Mouse (Mus musculus) kidney, adult 2 months (tissue): ENCODE results near the gene Wnt10b. TPM values are rescaled to one million over a fixed set of nuclear protein-coding genes. Genes with fewer than 3 reads are reported as not detected.
"Not testable (repeated sequence)": the region's sequence is repeated elsewhere in the genome, so short reads cannot be mapped to it uniquely, and the experiment has no call there.

Experiments
- DNase-seq: peaks from one replicate; pipeline ENCODE4 v3.0.0; 2021
- H3K27ac ChIP-seq: fragments of 200-500 bp; 2 replicates; pipeline ENCODE4 v1.5.1; 2012; ENCODE audit warnings: low read depth, low read length, control low read depth, inconsistent platforms; ENCODE audit not compliant: insufficient read depth
- H3K27me3 ChIP-seq: fragments of 200-500 bp; replicated peaks from 2 replicates; pipeline ENCODE4 v1.6.1; 2012; ENCODE audit warnings: mild to moderate bottlenecking, moderate library complexity, low read length, inconsistent platforms; ENCODE audit not compliant: control insufficient read depth, insufficient read depth
- H3K36me3 ChIP-seq: fragments of 200-500 bp; 2 replicates; pipeline ENCODE4 v1.6.1; 2012; ENCODE audit warnings: mild to moderate bottlenecking, moderate library complexity, low read length, inconsistent platforms; ENCODE audit not compliant: control insufficient read depth, insufficient read depth
- H3K4me1 ChIP-seq: fragments of 200-500 bp; 2 replicates; pipeline ENCODE4 v1.6.1; 2011; ENCODE audit warnings: low read length; ENCODE audit not compliant: control insufficient read depth, insufficient read depth
- H3K4me3 ChIP-seq: fragments of 200-500 bp; 2 replicates; pipeline ENCODE4 v1.5.1; 2011; ENCODE audit warnings: mild to moderate bottlenecking, low read depth, low read length, control low read depth; ENCODE audit not compliant: insufficient read depth
- CTCF ChIP-seq: fragments of 200-500 bp; conservative IDR thresholded peaks from 2 replicates; pipeline ENCODE4 v1.5.1; 2011; ENCODE audit warnings: low read depth, mild to moderate bottlenecking, control low read depth, low read length, moderate library complexity, mixed read lengths; ENCODE audit not compliant: insufficient read depth, insufficient read length
- POLR2A ChIP-seq: fragments of 200-500 bp; IDR thresholded peaks from one replicate; pipeline ENCODE4 v1.6.1; 2011; ENCODE audit warnings: low read depth, low read length, control low read depth
- WGBS: fragments of 180-500 bp; shearing (Covaris S2); methylation state at CpG from one replicate; pipeline ENCODE4 v1.1.7; 2018; 5-methylcytosine and 5-hydroxymethylcytosine counted together
- polyA plus RNA-seq: library from polyadenylated mRNA; depleted of rRNA; stranded (reverse); fragments of >200 nt; gene quantifications from 2 replicates; pipeline ENCODE4 v1.2.3, GENCODE M21; 2012

Wnt10b gene
- polyA plus RNA-seq, 1 experiment, result 0.25 TPM

GRCm38 (mm10) chr15:98754125-98754524 lies 23.8 kb downstream of the Wnt10b start:
- Histone ChIP-seq H3K4me3 (no peak overlapping the region), H3K36me3 (no peaks in the 10 kb centered on the region), H3K27me3 (no peaks in the 10 kb centered on the region), H3K4me1 (no peaks in the 10 kb centered on the region), H3K27ac (no peak overlapping the region)
- WGBS, result 90% methylated on average over 2 of the region's 2 CpGs
- no peak for DNase-seq
- no peak for TF ChIP-seq POLR2A
- TF ChIP-seq CTCF, result no peak

GRCm38 (mm10) chr15:98753021-98753423 lies 24.9 kb downstream of the Wnt10b start:
- WGBS, result 79% methylated on average over 8 of the region's 8 CpGs
- Histone ChIP-seq H3K4me3 (no peak overlapping the region), H3K27ac (no peak overlapping the region), H3K27me3 (no peaks in the 10 kb centered on the region), H3K36me3 (no peaks in the 10 kb centered on the region), H3K4me1 (0 out of 2 replicates have a peak, but pooled peaks cover 4% of the 10 kb centered on the region)
- no peak for DNase-seq
- no peak for TF ChIP-seq POLR2A
- TF ChIP-seq CTCF, result no peak

- no peak overlapping the region for H3K27ac ChIP-seq
- no peaks in the 10 kb centered on the region for H3K36me3 ChIP-seq
- no peaks in the 10 kb centered on the region for H3K27me3 ChIP-seq
- DNase-seq, result no peak
- no peak overlapping the region for H3K4me3 ChIP-seq
- no peak for TF ChIP-seq POLR2A
- TF ChIP-seq CTCF, result no peak
- peaks cover 13% of the 10 kb centered on the region for H3K4me1 ChIP-seq
- 100% methylated on average over 2 of the region's 2 CpGs for WGBS
Observed at GRCm38 (mm10) chr15:98749093-98749492, 28.9 kb downstream of the Wnt10b start.

GRCm38 (mm10) chr15:98747296-98747695 lies 30.7 kb downstream of the Wnt10b start:
- H3K27ac ChIP-seq, result no peak overlapping the region
- WGBS, result 53% methylated on average over 6 of the region's 6 CpGs
- no peaks in the 10 kb centered on the region for H3K27me3 ChIP-seq
- H3K4me1 ChIP-seq, result peaks cover 13% of the 10 kb centered on the region
- DNase-seq, result peak; percentile 36
- TF ChIP-seq CTCF (no peak), POLR2A (no peak)
- no peaks in the 10 kb centered on the region for H3K36me3 ChIP-seq
- H3K4me3 ChIP-seq, result no peak overlapping the region

DNA sequence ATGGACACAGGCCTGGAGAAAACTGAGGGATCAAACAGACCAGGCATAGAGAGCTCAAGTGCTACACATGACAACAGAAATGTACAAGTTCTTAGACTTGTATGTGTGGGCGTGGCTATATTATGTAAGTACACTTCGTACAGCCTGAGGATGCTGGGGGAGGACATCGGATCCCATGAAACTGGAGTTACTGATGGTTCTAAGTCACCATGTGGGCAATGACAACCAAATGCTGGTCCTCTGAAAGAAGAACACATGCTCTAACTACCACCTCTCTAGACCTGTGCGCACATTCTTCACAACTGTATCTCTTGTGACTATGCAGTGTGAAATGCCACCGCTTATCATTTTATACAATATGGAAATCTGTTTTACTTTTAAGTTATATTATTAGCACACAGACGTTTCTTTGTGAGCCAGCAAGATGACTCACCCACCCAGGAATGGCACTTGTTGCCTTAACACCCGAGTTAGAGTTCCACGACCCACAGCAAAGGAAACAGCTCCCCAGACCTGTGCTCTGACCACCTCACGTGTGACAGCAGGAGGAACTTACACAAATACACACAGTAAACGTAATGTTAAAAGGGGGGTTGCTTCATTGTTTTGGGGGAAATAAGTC lies 31.5 kb downstream of the Wnt10b start:
- DNase-seq, result no peak
- WGBS, result 68% methylated on average over 10 of the region's 10 CpGs
- Histone ChIP-seq H3K4me3 (no peak overlapping the region), H3K36me3 (no peaks in the 10 kb centered on the region), H3K4me1 (peaks cover 13% of the 10 kb centered on the region), H3K27ac (no peak overlapping the region), H3K27me3 (no peaks in the 10 kb centered on the region)
- TF ChIP-seq CTCF, result no peak
- no peak for TF ChIP-seq POLR2A

- H3K36me3 ChIP-seq, H3K4me3 ChIP-seq, DNase-seq, H3K27me3 ChIP-seq, H3K27ac ChIP-seq: not testable (repeated sequence)
- peaks cover 13% of the 10 kb centered on the region for H3K4me1 ChIP-seq
- 80% methylated on average over 3 of the region's 3 CpGs for WGBS
Observed at GRCm38 (mm10) chr15:98743863-98744262, 34.1 kb downstream of the Wnt10b start.

- no peak for DNase-seq
- H3K36me3 ChIP-seq, result no peaks in the 10 kb centered on the region
- no peak overlapping the region for H3K4me3 ChIP-seq
- no peak overlapping the region for H3K27ac ChIP-seq
- 50% methylated on average over 8 of the region's 8 CpGs for WGBS
- peaks cover 8% of the 10 kb centered on the region for H3K4me1 ChIP-seq
- no peaks in the 10 kb centered on the region for H3K27me3 ChIP-seq
- TF ChIP-seq CTCF, result no peak
- no peak for TF ChIP-seq POLR2A
Observed at GRCm38 (mm10) chr15:98742766-98743428, 35.1 kb downstream of the Wnt10b start.

GRCm38 (mm10) chr15:98740219-98740618 lies 37.7 kb downstream of the Wnt10b start:
- Histone ChIP-seq H3K27ac (no peak overlapping the region), H3K27me3 (no peaks in the 10 kb centered on the region), H3K4me3 (no peak overlapping the region), H3K4me1 (no peaks in the 10 kb centered on the region), H3K36me3 (no peaks in the 10 kb centered on the region)
- no peak for DNase-seq
- WGBS, result 91% methylated on average over 8 of the region's 8 CpGs
- TF ChIP-seq POLR2A, result no peak
- no peak for TF ChIP-seq CTCF
